Mouse (Mus musculus): ENCODE results near the gene Chmp5. TPM values are rescaled to one million over a fixed set of nuclear protein-coding genes. Genes with fewer than 3 reads are reported as not detected.
A peak's percentile ranks its signal among the peaks of the same experiment; 100 is the strongest.

The Chmp5 gene
- polyA plus RNA-seq, 1 experiment from 2014 or later, result 113 TPM

- H3K4me3 ChIP-seq (ENCODE audit: low read length), result peak overlapping the region; percentile 99
- H3K36me3 ChIP-seq (ENCODE audit: control insufficient read depth, insufficient read depth, low read length), result peaks cover 17% of the 10 kb centered on the region
- no peaks in the 10 kb centered on the region for H3K9me3 ChIP-seq (ENCODE audit: control insufficient read depth, low read length)
- peak overlapping the region; percentile 89 for H3K9ac ChIP-seq (ENCODE audit: low read depth, low read length)
- H3K27me3 ChIP-seq (ENCODE audit: control insufficient read depth, insufficient read depth, low read length), result no peaks in the 10 kb centered on the region
- WGBS, result 11% methylated on average over 11 of the region's 13 CpGs
- peak; percentile 29 for ATAC-seq (ENCODE audit: low FRiP score, low TSS enrichment)
- H3K27ac ChIP-seq (ENCODE audit: low read depth, low read length), result peak overlapping the region; percentile 92
- peaks cover 11% of the 10 kb centered on the region; the same call in 1 of the 2 replicates for H3K4me1 ChIP-seq (ENCODE audit: control insufficient read depth, insufficient read depth, low read length)
- H3K4me2 ChIP-seq (replicated peaks; ENCODE audit: low read depth, low read length), result peak overlapping the region; percentile 70
These were observed 21.8 kb downstream of the Chmp5 start for GRCm38 (mm10) chr4:40969781-40970591.

- peak overlapping the region; percentile 70 for H3K4me2 ChIP-seq (replicated peaks; ENCODE audit: low read depth, low read length)
- peak overlapping the region; percentile 89 for H3K9ac ChIP-seq (ENCODE audit: low read depth, low read length)
- peak overlapping the region; percentile 99 for H3K4me3 ChIP-seq (ENCODE audit: low read length)
- peaks cover 11% of the 10 kb centered on the region; the same call in 1 of the 2 replicates for H3K4me1 ChIP-seq (ENCODE audit: control insufficient read depth, insufficient read depth, low read length)
- H3K27me3 ChIP-seq (ENCODE audit: control insufficient read depth, insufficient read depth, low read length), result no peaks in the 10 kb centered on the region
- H3K9me3 ChIP-seq (ENCODE audit: control insufficient read depth, low read length), result no peaks in the 10 kb centered on the region
- ATAC-seq (ENCODE audit: low FRiP score, low TSS enrichment), result no peak
- peaks cover 17% of the 10 kb centered on the region for H3K36me3 ChIP-seq (ENCODE audit: control insufficient read depth, insufficient read depth, low read length)
- peak overlapping the region; percentile 92 for H3K27ac ChIP-seq (ENCODE audit: low read depth, low read length)
- WGBS, result under 1% methylated on average over 16 of the region's 16 CpGs
These were observed 22.3 kb downstream of the Chmp5 start for GRCm38 (mm10) chr4:40970592-40970841.

- Histone ChIP-seq H3K27me3 (ENCODE audit: control insufficient read depth, insufficient read depth, low read length) (no peaks in the 10 kb centered on the region), H3K4me3 (ENCODE audit: low read length) (peak within 1 kb of the TSS; percentile 99), H3K4me2 (replicated peaks; ENCODE audit: low read depth, low read length) (peak within 1 kb of the TSS; percentile 70), H3K36me3 (ENCODE audit: control insufficient read depth, insufficient read depth, low read length) (peaks cover 16% of the 10 kb centered on the region), H3K9ac (ENCODE audit: low read depth, low read length) (peak within 1 kb of the TSS; percentile 89), H3K9me3 (ENCODE audit: control insufficient read depth, low read length) (no peaks in the 10 kb centered on the region), H3K27ac (ENCODE audit: low read depth, low read length) (peak within 1 kb of the TSS; percentile 92), H3K4me1 (ENCODE audit: control insufficient read depth, insufficient read depth, low read length) (peaks cover 11% of the 10 kb centered on the region; the same call in 1 of the 2 replicates)
- WGBS, result under 1% methylated on average over 81 of the region's 85 CpGs
- peak; percentile 96 for ATAC-seq (ENCODE audit: low FRiP score, low TSS enrichment)
These were observed 22.9 kb downstream of the Chmp5 start, which contains the start of gene Nfx1 for GRCm38 (mm10) chr4:40970842-40971701. Gene Nfx1, plus strand, starts transcription at chr4:40970906.

GRCm38 (mm10) chr4:40971744-40972143 is 23.5 kb downstream of the Chmp5 start:
- no peaks in the 10 kb centered on the region for H3K27me3 ChIP-seq (ENCODE audit: control insufficient read depth, insufficient read depth, low read length)
- H3K27ac ChIP-seq (ENCODE audit: low read depth, low read length), result peak overlapping the region; percentile 92; the same call in 1 of the 2 replicates
- H3K9me3 ChIP-seq (ENCODE audit: control insufficient read depth, low read length), result no peaks in the 10 kb centered on the region
- peak overlapping the region; percentile 70 for H3K4me2 ChIP-seq (replicated peaks; ENCODE audit: low read depth, low read length)
- peak overlapping the region; percentile 89 for H3K9ac ChIP-seq (ENCODE audit: low read depth, low read length)
- WGBS, result 28% methylated on average over 13 of the region's 13 CpGs
- peaks cover 11% of the 10 kb centered on the region; the same call in 1 of the 2 replicates for H3K4me1 ChIP-seq (ENCODE audit: control insufficient read depth, insufficient read depth, low read length)
- no peak for ATAC-seq (ENCODE audit: low FRiP score, low TSS enrichment)
- peaks cover 17% of the 10 kb centered on the region for H3K36me3 ChIP-seq (ENCODE audit: control insufficient read depth, insufficient read depth, low read length)
- peak overlapping the region; percentile 99 for H3K4me3 ChIP-seq (ENCODE audit: low read length)

- H3K4me3 ChIP-seq (ENCODE audit: low read length), result no peak overlapping the region
- peaks cover 11% of the 10 kb centered on the region; the same call in 1 of the 2 replicates for H3K4me1 ChIP-seq (ENCODE audit: control insufficient read depth, insufficient read depth, low read length)
- no peak for ATAC-seq (ENCODE audit: low FRiP score, low TSS enrichment)
- H3K27ac ChIP-seq (ENCODE audit: low read depth, low read length), result no peak overlapping the region
- H3K9me3 ChIP-seq (ENCODE audit: control insufficient read depth, low read length), result no peaks in the 10 kb centered on the region
- WGBS, result 100% methylated on average over 1 of the region's 1 CpGs
- no peak overlapping the region for H3K9ac ChIP-seq (ENCODE audit: low read depth, low read length)
- H3K4me2 ChIP-seq (replicated peaks; ENCODE audit: low read depth, low read length), result no peak overlapping the region
- peaks cover 34% of the 10 kb centered on the region for H3K36me3 ChIP-seq (ENCODE audit: control insufficient read depth, insufficient read depth, low read length)
- H3K27me3 ChIP-seq (ENCODE audit: control insufficient read depth, insufficient read depth, low read length), result no peaks in the 10 kb centered on the region
These were observed 25.8 kb downstream of the Chmp5 start for GRCm38 (mm10) chr4:40974011-40974410.

GRCm38 (mm10) chr4:40975678-40976077 is 27.5 kb downstream of the Chmp5 start:
- peaks cover 49% of the 10 kb centered on the region for H3K36me3 ChIP-seq (ENCODE audit: control insufficient read depth, insufficient read depth, low read length)
- 90% methylated on average over 3 of the region's 3 CpGs for WGBS

GRCm38 (mm10) chr4:40976651-40977050 is 28.4 kb downstream of the Chmp5 start:
- H3K4me3 ChIP-seq (ENCODE audit: low read length), result no peak overlapping the region
- H3K27me3 ChIP-seq (ENCODE audit: control insufficient read depth, insufficient read depth, low read length), result no peaks in the 10 kb centered on the region
- peaks cover 57% of the 10 kb centered on the region for H3K36me3 ChIP-seq (ENCODE audit: control insufficient read depth, insufficient read depth, low read length)
- no peak overlapping the region for H3K4me2 ChIP-seq (replicated peaks; ENCODE audit: low read depth, low read length)
- H3K9me3 ChIP-seq (ENCODE audit: control insufficient read depth, low read length), result no peaks in the 10 kb centered on the region
- no peak overlapping the region for H3K27ac ChIP-seq (ENCODE audit: low read depth, low read length)
- no peak for ATAC-seq (ENCODE audit: low FRiP score, low TSS enrichment)
- no peak overlapping the region for H3K9ac ChIP-seq (ENCODE audit: low read depth, low read length)
- H3K4me1 ChIP-seq (ENCODE audit: control insufficient read depth, insufficient read depth, low read length), result peaks cover 10% of the 10 kb centered on the region; the same call in 1 of the 2 replicates
- 92% methylated on average over 10 of the region's 10 CpGs for WGBS

More at GRCm38 (mm10) chr4:40975678-40976077, 27.5 kb downstream of the Chmp5 start:
- Histone ChIP-seq H3K9me3 (ENCODE audit: control insufficient read depth, low read length) (no peaks in the 10 kb centered on the region), H3K27me3 (ENCODE audit: control insufficient read depth, insufficient read depth, low read length) (no peaks in the 10 kb centered on the region), H3K4me1 (ENCODE audit: control insufficient read depth, insufficient read depth, low read length) (peaks cover 11% of the 10 kb centered on the region; the same call in 1 of the 2 replicates), H3K9ac (ENCODE audit: low read depth, low read length) (no peak overlapping the region), H3K4me3 (ENCODE audit: low read length) (no peak overlapping the region), H3K27ac (ENCODE audit: low read depth, low read length) (no peak overlapping the region), H3K4me2 (replicated peaks; ENCODE audit: low read depth, low read length) (no peak overlapping the region)
- ATAC-seq (ENCODE audit: low FRiP score, low TSS enrichment), result no peak

GRCm38 (mm10) chr4:40979430-40979829 is 31.2 kb downstream of the Chmp5 start:
- Histone ChIP-seq H3K36me3 (ENCODE audit: control insufficient read depth, insufficient read depth, low read length) (peaks cover 72% of the 10 kb centered on the region), H3K4me3 (ENCODE audit: low read length) (no peak overlapping the region), H3K27me3 (ENCODE audit: control insufficient read depth, insufficient read depth, low read length) (no peaks in the 10 kb centered on the region), H3K4me2 (replicated peaks; ENCODE audit: low read depth, low read length) (no peak overlapping the region), H3K9me3 (ENCODE audit: control insufficient read depth, low read length) (no peaks in the 10 kb centered on the region), H3K9ac (ENCODE audit: low read depth, low read length) (no peak overlapping the region), H3K4me1 (ENCODE audit: control insufficient read depth, insufficient read depth, low read length) (no peaks in the 10 kb centered on the region), H3K27ac (ENCODE audit: low read depth, low read length) (no peak overlapping the region)
- 93% methylated on average over 1 of the region's 1 CpGs for WGBS
- ATAC-seq (ENCODE audit: low FRiP score, low TSS enrichment), result no peak

Data from kidney, embryonic 14.5 days (tissue).